Mouse (Mus musculus) ES-CJ7 (cell line): ENCODE measurements around the gene Mknk2.

Source experiments
- DNase-seq: peaks from one replicate; pipeline ENCODE4 v3.0.0; 2011; ENCODE audit warnings: low read depth, low spot score

The Mknk2 gene

DNA sequence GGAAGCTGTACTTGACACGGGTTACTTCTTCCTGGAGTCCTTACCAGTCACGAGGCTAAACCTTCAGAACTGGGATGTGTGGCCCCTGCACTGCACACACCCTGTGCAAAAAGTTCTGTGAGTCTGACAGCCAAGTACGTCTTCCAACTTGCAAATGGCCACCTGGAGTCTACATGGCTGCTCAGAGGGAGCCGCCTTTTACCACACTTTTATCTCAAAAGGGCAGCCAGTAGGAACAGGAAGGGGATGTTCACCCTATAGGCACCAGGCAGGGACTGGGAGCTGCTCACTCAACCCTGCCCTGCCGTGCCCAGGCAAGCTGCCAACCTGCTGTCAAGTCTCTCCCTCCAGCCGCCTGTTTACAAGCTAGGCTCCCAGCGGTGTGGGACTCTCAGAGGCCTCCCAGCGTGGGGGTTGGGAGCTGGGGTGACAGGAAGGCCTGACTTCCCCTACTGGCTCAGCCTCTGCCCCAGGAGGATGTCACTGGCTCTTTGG lies at the start of gene Mknk2:
Gene Mknk2 (minus strand): TSS at position 171 of the 495 bp plus-strand sequence.
- DNase-seq: no peak

DNA sequence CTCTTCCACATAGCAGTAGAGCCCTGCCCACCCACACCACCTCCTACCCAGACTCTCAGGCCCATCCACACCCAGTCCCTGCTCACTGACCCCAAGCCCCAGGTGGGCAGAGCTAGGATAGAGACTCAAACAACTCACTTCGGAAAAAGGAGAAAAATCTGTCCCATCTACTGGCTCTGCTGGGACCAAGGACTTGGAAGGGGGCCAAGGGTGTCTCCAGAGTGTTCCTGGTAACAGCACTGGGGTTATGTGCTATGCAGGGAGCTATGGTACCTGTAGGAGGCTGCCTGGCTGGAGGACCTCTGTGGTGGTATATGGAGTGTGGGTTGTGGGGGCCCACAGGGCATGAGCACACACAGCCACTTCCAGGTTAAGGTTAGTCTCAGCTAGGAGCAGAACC lies 39.4 kb upstream of the Mknk2 start:
- no peak for DNase-seq

DNA sequence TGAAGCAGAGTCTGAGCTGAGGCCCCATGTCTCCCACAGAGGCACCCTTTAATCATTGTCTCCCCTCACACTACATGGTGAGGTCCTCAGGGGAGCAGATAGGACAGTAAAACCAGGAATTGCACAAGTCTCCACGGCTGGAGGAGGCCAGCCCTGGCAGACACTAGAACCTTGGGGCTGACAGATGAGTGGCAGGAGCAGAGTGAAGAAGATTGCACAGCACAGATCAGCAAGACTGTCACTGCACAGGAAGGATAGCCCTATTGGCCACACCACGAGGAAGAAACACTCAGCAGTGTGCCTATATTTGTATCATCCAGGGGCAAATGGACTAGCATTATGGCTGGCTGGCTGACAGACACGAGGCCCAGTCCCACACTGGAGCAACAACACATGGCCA lies 32.9 kb upstream of the Mknk2 start:
- DNase-seq: no peak

DNA sequence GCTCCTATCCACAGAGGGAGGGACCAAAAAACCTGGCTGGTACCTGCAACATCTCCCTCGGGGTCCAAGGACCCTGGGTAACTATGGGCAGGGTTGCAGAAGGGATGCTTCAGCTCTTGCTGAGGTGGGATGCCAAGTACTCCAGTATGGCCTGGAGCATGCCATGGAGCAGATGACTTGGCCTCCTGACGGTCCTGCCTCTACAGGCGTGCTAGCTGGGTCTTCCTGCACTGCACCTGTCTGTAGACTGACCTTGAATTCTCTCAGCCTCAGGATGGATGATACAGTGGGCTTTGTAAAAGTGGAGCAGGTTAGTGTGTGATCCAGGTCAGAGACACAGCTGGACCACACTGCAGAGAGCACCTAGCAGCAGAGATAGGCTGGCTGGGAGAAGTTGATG lies 27.6 kb upstream of the Mknk2 start:
- no peak for DNase-seq

DNA sequence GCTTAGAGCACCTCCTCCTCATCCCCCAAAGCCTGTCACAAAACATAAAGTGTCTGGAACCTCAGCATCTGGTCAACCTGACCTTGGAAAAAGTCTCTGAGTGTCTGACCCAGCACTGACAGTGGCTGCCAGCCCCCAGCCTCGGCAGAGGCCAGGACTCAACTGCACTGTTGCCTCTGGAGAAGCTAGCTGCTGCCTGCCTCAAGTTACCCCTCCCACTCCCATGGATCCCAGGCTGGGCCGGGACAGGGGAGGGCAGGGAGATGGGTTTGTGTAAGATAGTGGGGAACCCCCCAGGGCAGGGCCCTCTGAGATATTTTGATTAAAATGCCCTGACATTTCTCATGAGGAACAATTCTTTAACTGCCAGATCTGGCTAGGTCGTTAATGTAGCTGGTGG lies 27.1 kb upstream of the Mknk2 start:
- no peak for DNase-seq

DNA sequence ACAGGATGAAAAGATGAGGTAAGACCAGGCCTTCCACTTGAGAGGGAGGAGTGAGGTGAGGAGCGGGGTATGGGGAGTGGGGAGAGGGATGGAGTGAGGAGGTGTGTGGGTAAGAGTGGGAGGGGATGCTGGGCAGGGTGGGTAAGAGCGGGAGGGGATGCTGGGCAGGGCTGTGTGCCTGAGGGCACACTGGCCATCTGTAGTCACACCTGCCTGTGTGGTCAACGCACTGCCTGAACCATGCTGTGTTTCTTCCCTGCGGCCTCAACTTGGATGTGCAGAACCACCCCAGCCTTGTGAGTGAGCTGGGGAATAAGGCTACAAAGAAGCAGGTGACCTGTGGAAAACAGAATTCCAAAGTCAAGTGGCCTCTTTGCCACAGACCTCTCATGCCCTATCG lies 26.5 kb upstream of the Mknk2 start:
- no peak for DNase-seq

DNA sequence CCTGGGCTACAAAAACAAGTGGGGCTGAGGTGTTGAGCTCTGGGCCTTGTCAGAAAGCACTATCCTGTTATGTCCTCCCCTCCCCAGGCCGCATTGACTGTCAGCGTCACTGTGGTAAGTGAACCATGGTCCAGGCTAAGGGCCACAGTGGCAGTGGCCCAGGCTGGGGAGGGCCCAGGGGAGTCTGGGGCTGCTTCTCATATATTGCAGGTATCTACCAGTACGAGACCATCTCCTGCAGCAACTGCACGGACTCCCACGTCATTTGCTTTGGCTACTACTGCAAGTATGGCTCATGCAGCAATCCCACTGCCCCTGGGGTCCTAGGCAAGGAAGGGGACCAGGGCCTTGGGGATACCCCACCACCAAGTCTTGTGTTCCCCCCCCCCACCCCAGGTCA lies 25.7 kb upstream of the Mknk2 start:
- DNase-seq: no peak

DNA sequence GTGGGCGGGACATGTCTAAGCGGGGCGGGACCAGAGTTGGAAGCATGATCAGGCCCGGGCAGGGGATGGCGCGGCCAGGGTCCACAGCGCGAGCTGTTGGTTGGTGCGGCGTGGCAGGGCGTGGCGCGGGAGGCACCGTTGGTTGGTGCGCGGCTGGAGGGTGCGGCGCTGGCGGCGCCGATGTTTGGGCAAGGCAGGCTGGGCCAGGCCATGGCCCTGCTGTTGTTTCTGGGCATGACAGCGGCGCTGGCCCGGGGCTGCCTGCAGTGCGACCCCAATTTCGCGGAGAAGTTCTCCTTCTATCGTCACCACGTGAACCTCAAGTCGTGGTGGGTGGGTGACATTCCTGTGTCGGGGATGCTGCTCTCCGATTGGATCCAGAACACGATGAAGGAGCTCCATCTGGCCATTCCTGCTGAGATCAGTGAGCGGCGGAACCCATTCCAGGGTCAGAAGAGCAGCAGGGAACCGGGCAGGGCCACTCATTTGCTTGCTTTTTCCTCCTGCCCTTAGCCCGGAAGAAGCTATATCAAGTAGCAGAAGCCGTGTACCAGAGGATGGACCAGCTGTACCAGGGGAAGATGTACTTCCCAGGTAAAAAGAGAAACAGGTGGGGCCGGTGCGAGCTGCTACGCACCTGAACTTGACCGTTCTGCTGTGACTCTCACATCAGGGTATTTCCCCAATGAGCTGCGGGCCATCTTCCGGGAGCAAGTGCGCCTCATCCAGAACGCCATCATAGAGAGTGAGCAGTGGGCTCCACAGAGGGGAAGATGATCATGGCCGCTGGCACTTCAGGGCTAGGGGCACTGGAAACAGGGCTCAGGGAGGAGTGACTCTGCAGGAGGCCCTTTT lies 24.9 kb upstream of the Mknk2 start:
- DNase-seq: peak; percentile 92

DNA sequence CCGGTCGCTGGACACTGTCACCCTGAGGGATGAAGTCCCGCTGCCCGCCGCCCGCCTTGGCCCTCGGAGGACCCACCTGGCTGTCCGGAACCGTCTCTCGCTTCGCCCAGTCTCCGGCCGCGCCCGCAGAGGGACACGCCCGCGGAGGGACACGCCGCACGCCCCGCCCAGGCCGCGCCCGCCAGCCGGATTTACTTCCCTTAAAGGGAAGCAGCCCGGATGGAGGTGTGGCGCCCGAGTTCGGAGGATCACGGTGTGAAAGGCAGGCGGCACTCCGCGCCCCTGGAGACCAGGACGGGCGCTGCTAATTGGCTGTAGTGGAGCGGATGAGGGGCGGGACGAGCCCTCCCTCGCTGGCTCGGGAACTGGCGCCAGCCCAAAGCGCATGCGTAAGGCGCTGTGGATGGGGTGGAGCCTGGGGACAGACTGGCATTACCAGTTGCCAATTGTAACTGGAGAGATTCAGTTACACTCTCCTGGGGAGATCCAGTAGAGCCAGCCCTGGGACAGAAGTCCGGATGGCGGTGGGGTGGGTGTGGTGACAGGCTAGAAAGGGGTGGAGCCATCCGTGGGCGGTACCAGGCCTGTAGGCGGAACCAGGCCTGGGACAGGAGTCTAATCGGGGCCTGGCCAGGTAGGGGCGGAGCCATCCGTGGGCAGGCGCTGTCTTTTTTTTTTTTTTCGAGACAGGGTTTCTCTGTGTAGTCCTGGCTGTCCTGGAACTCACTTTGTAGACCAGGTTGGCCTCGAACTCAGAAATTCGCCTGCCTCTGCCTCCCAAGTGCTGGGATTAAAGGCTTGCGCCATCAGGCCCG lies 24.0 kb upstream of the Mknk2 start, which contains the start of the genes Mob3a and Izumo4:
Gene Mob3a (minus strand): TSS at position 257 of the 815 bp plus-strand sequence.
Gene Izumo4 (plus strand): TSS at position 464 of the 815 bp plus-strand sequence.
- peak; percentile 99 for DNase-seq

DNA sequence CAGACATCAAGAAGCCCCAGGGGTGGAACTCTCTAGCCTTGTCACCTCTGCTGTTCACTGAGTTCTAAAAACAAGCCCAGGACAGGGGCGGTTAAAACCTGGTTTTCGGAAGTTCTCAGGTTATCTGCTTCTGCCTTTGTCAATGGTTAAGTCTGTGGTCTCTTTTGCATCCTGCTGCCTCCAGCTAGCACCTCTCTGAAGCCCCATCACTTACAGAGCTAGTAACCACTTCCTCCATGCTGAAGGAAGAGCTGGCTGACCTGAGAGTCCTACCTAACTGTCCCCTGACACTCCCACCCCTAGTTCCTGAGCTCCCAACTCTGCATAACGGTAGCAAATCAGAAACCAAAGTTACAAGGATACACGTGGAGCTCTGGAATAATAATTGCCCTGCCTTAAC lies 22.8 kb upstream of the Mknk2 start:
- peak; percentile 38 for DNase-seq

DNA sequence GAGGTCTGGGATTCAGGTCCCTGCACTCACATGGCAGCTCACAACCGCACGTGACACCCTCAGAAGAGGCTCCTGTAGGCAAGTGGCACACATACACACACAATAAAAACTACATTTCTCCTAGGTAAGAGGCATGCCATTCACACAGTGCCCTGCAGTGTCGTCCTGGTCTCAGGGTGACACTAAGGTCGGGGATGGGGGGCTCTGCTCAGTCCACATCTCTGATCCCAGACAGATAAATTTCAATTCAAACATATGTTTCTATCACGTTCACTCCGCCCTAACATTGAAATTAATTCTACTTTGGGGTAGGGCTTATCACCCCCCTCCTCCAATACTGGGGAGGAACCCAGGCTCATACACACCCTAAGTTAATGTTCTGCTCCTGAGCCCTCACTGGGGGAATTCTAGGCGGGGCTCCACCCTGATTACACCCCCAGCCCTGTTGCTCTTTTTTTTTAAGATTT lies 22.2 kb upstream of the Mknk2 start:
- no peak for DNase-seq

DNA sequence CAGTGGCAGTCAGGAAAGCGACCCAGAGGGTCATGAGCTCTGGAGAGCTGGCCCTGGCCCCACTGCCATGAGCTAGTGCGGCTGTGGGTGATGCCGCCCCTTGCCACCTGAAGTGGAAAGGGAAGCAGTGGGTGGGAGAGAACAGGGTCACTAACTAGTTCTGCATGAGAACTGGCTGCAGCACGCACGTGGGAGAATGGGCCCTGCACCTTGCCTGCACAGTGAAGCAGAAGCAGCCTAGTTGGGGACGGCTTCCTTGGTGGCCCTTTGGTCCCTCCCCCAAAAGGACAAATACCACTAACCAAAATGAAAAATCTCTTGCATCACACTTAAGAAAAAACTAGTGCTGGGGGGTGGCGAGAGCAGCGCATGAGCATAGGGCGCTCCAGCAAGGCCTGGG lies 20.7 kb upstream of the Mknk2 start:
- DNase-seq: no peak

DNA sequence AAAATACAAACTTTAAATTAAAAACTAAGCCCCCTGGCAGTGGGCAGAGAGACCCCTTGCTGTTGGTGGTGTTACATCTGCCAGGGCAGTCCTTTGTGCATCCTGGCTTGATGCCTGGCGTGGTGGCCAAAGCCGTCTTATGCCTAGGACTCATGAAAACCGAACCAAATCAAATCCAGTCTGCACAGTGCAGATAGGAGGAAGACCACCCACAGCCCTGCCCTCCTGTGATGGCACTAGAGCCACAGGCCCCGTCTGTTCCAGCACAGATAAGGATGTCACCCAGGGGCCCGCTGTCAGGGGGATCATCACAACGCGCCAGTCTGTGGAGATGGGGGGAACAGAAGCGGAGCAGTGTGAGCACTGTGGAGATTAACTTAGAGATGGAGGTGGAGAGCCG lies 19.9 kb upstream of the Mknk2 start:
- no peak for DNase-seq

DNA sequence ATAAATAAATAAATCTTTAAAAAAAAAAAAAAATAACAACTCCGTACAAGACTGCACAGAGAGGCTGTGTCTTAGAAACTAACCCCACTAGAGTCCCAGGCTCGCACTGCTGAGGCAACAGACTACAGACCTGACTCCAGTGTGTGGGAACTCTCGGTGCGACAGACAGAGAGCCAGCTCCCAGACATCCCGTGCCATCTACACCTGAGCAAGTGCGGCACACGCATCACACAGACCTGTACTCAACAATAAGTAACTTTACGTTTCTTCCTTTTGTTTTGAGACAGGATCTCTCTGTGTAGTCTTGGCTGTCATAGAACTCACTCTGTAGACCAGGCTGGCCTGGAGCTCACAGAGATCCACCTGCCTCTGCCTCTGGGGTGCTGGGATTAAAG lies 19.5 kb upstream of the Mknk2 start:
- DNase-seq: no peak

DNA sequence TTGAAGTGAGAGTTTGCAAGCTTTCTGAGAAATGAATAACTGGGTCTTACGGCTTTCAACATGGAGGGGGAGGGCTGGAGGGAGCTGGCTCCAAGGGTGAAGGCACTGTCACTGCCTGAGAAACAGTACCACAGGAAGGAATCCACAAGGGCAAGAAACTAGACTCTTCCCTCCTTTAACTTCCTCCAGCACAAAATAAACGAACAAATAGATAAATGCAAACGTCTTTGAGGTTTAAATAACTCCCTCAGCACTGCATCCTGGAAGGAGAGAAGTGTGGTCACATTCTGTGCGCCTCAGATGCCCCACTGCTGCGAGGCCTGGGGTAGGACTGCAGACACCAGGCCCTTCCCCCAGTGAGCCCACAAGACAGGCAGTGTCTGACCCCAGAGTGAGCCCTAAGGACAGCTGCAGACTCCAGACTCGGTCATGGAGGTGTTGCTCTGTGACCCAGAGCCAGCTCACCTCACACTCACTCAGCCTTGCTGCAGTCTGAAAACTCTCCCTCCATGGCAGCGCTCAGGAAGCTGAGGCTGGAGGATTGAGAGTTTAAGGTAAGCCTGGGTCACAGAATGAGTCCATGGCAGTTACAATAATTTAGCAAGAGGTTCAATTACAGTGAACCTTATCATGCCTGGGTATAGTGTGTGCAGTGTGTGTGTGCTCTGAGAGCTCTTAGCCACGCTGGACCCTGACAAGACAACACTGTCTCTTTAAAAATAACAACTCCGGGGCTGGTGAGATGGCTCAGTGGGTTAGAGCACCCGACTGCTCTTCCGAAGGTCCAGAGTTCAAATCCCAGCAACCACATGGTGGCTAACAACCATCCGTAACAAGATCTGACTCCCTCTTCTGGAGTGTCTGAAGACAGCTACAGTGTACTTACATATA lies 18.8 kb upstream of the Mknk2 start:
- no peak for DNase-seq

DNA sequence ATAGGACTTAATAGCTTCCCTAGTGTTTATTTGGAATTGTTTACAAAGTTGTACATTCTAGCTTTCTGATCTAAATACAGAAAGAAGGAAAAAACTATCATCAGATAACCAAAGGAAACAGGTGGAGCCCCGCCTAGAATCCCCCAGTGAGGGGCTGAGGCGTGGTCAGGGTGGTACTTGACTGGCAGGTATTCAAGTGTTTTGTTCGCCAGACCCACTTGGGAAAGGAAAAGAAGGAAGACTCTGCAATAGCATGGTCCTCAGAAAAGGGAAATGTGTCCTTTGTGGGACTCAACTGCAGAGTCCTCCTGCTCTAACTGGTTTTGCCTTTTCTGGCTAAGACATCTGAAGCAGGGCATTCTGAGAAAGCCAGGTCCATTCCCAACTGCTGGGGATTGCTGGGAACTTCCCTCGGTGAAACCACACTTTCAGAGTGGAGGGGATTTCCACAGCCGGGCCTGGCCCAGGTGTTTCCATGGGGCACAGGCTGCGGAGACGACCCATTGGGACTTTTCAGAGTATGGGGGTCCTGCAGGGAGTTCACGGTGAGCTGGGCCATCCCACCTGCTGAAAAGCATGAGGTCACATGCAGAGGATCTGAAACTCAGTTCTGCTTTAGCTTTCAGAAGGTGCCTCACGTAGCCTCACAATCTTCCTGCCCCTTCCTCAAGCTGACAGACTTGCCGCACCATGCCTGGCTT lies 18.0 kb upstream of the Mknk2 start:
- DNase-seq: no peak

DNA sequence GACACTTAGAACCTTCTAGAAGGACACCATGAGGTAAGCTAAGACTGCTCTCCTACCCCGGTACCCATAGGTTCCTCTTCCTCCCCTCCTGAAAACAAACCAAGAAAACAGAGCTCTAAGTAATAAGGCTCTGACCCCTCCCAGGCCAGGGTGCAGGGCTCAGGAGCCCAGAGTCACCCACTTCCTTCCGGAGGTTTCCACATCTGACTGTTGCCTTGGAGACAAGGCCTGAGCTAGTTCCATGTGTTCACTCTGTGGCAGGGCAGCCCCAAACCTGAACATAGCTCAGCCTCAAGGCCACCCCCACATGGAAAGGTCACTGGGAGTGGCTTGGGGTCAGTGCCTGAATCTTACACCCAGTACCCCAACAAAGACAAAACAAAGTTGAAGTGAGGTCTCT lies 17.3 kb upstream of the Mknk2 start:
- DNase-seq: no peak

DNA sequence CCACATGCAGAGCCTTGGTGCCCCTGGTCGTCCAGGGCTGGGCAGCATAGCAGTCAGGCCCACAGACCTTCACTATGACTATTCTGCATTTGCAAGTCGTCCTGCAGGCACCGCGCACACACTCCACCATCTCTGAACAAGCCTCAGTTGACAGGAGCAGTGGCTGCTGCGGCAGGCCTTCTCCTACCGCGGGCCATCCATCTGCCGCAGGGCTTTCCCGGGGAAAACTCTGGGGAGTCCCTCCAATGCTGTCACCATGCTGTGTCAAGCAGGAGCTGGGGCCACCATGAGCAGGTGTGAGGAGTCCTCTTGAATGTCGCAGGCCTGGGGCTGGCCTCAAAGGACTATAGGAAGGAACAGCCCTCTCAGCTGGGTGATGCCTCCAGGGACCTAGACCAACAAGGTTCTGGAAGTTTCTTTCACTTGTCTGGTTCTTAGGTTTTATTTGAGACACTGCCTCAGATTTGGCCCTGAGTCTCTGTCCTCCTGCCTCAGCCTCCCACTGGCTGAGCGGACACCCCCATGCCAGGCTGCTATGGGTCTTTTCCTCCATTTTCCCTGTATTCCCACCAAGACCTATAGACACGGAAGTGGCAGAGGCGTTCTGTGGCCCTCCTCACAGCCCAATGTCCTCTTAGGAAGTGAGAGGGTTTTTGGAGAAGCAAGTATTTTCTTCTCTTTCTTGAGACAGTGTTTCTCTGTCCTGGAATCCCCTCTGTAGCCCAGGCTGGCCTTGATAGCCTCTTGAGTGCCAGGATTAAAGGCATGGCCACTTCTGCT lies 16.4 kb upstream of the Mknk2 start:
- no peak for DNase-seq

DNA sequence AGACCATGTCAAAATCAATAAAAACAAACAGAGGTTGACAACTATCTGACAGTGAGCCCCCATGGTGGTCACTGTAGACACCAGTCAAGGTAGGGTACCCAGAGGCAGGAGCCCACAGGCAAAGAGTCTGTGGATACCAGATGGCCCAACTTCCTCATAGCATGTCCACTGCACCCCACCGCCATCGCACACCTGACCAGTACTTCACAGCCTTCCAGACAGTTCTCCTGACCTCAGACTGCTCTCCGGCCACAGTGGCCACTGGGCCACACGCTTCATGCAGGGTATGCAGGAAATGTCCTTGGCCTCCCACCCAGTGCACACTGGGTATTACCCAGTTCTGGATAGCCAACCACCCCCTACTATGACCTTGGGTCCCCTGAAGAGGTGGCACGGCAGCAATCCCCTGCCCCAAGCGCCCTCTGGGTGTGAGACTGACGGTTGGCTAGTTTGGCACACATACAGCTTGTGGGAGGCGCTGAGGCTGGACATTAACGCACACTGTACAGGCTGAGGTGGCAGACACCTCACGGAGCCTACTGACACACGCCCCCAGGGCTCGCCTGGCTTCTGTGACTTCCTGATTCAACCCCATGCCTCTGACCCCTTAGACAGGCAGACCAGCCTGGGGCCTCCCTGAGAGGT lies 15.6 kb upstream of the Mknk2 start:
- DNase-seq: no peak
